Mouse (Mus musculus) erythroid progenitor cell, adult 5-6 weeks (primary cell): Measurements from ENCODE around the gene Tgif2lx2. TPM values are rescaled to one million over a fixed set of nuclear protein-coding genes. Genes with fewer than 3 reads are reported as not detected.
"Not testable (repeated sequence)": the region's sequence is repeated elsewhere in the genome, so short reads cannot be mapped to it uniquely, and the experiment has no call there.

Experiments
- ATAC-seq: replicated peaks from 2 replicates; pipeline ENCODE4 v1.8.0; 2016; ENCODE audit warnings: moderate number of reproducible peaks, mild to moderate bottlenecking, moderate TSS enrichment, inconsistent platforms; ENCODE audit not compliant: poor library complexity, low FRiP score, severe bottlenecking
- total RNA-seq, 2 experiments: library from RNA; stranded (forward) in 1 of 2; stranded (reverse) in 1 of 2; fragments of 150-400 nt in 1 of 2; fragments of 186-747, 209-891 nt in 1 of 2; gene quantifications; 2 replicates each; pipeline versions ENCODE4 v1.2.3 to v1.2.4; 2015 to 2017; ENCODE audit warnings: low replicate concordance in 2 of 2

The Tgif2lx2 gene
- total RNA-seq (2015; ENCODE audit: low replicate concordance) (not detected in 2 replicates), total RNA-seq (2017; ENCODE audit: low replicate concordance) (not detected in 2 replicates)

DNA sequence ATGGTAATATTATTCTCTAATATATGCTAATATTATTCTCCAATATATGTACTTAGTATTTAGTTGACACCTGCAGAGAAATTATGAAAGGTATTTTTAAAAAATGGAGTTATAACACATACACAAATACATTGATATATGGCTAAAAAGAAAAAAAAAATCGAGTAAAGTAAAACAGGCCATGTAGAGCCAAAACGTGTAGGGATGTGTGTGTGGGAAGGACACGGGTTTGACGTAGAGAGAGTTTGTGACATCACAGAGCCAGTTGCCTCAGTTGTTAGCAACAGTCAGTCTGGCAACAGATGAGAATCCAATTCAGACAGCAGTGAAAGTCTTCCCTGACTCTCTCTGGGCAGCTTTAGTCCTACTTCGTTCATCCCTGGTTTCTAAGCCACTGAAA is at the start of gene Tgif2lx2:
Gene Tgif2lx2, plus strand, starts transcription at position 301 of the 400 bp plus-strand sequence.
- not testable (repeated sequence) for ATAC-seq

Other genes with a start within 250 kb of the Tgif2lx2 start
- gene Tgif2lx1, start 53.5 kb downstream of the Tgif2lx2 start, total RNA-seq (2015; ENCODE audit: low replicate concordance), result not detected in 2 replicates
- gene Tgif2lx1, start 53.5 kb downstream of the Tgif2lx2 start, total RNA-seq (2017; ENCODE audit: low replicate concordance), result not detected in 2 replicates